22 mouse cellular contexts compared by ENCODE assay signal in the genomic region with DNA sequence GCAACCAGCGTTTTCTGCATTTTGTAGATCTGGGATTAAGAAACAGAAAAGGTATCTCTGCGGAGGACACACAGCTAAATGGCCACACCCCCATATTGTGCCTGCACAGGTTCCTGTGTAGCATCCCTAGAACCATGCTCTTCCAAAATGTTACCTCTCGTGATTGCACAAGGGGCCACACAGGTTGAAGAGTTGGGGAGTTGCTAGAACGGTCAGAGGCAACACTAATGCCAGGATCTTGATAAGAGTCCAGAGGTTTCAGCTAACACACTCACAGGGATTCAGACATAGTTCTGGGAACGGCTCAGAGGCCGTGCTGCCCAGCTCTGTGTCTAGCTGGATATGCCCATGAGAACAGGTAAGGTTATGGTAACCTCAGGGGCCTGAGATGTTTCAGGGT. TPM values are rescaled to one million over a fixed set of nuclear protein-coding genes. Genes with fewer than 3 reads are reported as not detected.
DNase-seq lines count a peak whose midpoint lies in the region; TF ChIP-seq lines count a peak whose summit lies in the region.
"Had no signal": no experiment of that assay in that cellular context is flagged by ENCODE, and none has a peak within 500 bp of the region (broad histone marks: within the 10 kb centered on the region; RNA-seq: fewer than 3 reads in every experiment).

No protein-coding gene starts in this region.

- no peak overlapping the region for H3K27ac ChIP-seq in embryonic facial prominence, embryonic 10.5 days (replicated peaks)
- H3K27ac ChIP-seq: forebrain, embryonic 10.5 days; forebrain, embryonic 13.5 days; gastrocnemius, adult 2 months; hindbrain, embryonic 13.5 days had no signal

- no peak; the same call in 1 of the 2 replicates for TF ChIP-seq POLR2A in lung, adult 2 months (IDR thresholded peaks at IDR 0.05; ENCODE audit: borderline replicate concordance, extremely low read depth, low read depth, low read length)

- H3K9me3 ChIP-seq in embryonic facial prominence, embryonic 10.5 days = no peaks in the 10 kb centered on the region
- H3K9me3 ChIP-seq: forebrain, embryonic 10.5 days; forebrain, embryonic 13.5 days; hindbrain, embryonic 13.5 days had no signal

- 61% methylated on average over 6 of the region's 6 CpGs for WGBS in lung, adult 2 months
- 84% methylated on average over 6 of the region's 6 CpGs for whole genome bisulfite sequencing in embryonic facial prominence, embryonic 10.5 days

- H3K27me3 ChIP-seq in embryonic facial prominence, embryonic 10.5 days (replicated peaks; ENCODE audit: low read depth, poor library complexity, severe bottlenecking) = no peaks in the 10 kb centered on the region
- H3K27me3 ChIP-seq: forebrain, embryonic 13.5 days; hindbrain, embryonic 13.5 days had no signal

- no peak for TF ChIP-seq CTCF in lung, adult 2 months (IDR thresholded peaks at IDR 0.05; ENCODE audit: insufficient read depth, low read length)

- no peaks in the 10 kb centered on the region for H3K36me3 ChIP-seq in embryonic facial prominence, embryonic 10.5 days (replicated peaks)
- H3K36me3 ChIP-seq: forebrain, embryonic 10.5 days; hindbrain, embryonic 13.5 days had no signal

- H3K4me1 ChIP-seq in lung, adult 2 months (ENCODE audit: control insufficient read depth, insufficient read depth, low read length) = peaks cover 4% of the 10 kb centered on the region; the same call in 1 of the 2 replicates
- H3K4me1 ChIP-seq in embryonic facial prominence, embryonic 10.5 days = peaks cover 21% of the 10 kb centered on the region

- peak; percentile 53 for DNase-seq in NIH3T3 (ENCODE audit: low read depth)
- DNase-seq in lung, adult 2 months = peak; percentile 35
- peak; percentile 11 for DNase-seq in lung, postnatal 14 days
- DNase-seq in gastrocnemius, postnatal 25 days = no peak
- no peak for DNase-seq in embryonic facial prominence, embryonic 10.5 days (ENCODE audit: low spot score)
- DNase-seq in spleen, postnatal 36 days (ENCODE audit: low spot score in 2 of 2) = no peak
- DNase-seq: adrenal gland, adult 8-10 months; adrenal gland, postnatal 25 days; cerebellum, adult 11-12 months; cerebellum, adult 8-10 months; cerebellum, postnatal 10 days; cerebellum, postnatal 36 days; embryo, embryonic 11 days; gastrocnemius, adult 2 months; gastrocnemius, postnatal 14 days had no signal

- H3K4me3 ChIP-seq in lung, adult 2 months (replicated peaks; ENCODE audit: extremely low read depth, low read depth, low read length) = no peak overlapping the region
- no peak overlapping the region for H3K4me3 ChIP-seq in embryonic facial prominence, embryonic 10.5 days
- H3K4me3 ChIP-seq: forebrain, embryonic 10.5 days; forebrain, embryonic 13.5 days; gastrocnemius, adult 2 months; hindbrain, embryonic 13.5 days had no signal

RNA-seq across cellular contexts. Expression of a gene that starts 37.9 kb away (rescaled TPM):
- 47.4 and 85.7 TPM in 2 replicates for polyA plus RNA-seq in lung, adult 2 months (2012; rRNA removed)
- 1 to 10 TPM; 2.3 to 3.3 TPM for total RNA-seq in gastrocnemius, postnatal 25 days (2021)
- polyA plus RNA-seq in embryonic facial prominence, embryonic 10.5 days (2016; fragmentation: Nextera tagmentation; extraction: Ambion mirVana) = 3.9 and 6.9 TPM in 2 replicates
- total RNA-seq: hematopoietic stem cell, adult 5-6 weeks; MEL had no signal
- polyA plus RNA-seq: activated CD4-positive, CD25-positive, alpha-beta regulatory T cell, adult 4 months; CD4-positive, CD25-positive, alpha-beta regulatory T cell, adult 4 months had no signal

Comparison
In these comparisons a context has a peak if more than half of its experiments do, and no peak if none do; other contexts are left out.
1. DNase-seq: peak in NIH3T3 (single experiment), lung, adult 2 months (single experiment) and lung, postnatal 14 days (single experiment); none in gastrocnemius, postnatal 25 days (single experiment), embryonic facial prominence, embryonic 10.5 days (single experiment) and spleen, postnatal 36 days (0 of 2).